Mouse (Mus musculus) cerebellum, adult 2 months (tissue): Measurements from ENCODE around the gene Abcg1.

Experiments
- CTCF ChIP-seq: fragments of 200-500 bp; IDR thresholded peaks from 2 replicates; pipeline ENCODE4 v1.5.1; 2011; ENCODE audit warnings: low read depth, mild to moderate bottlenecking, control low read depth, low read length, moderate library complexity, borderline replicate concordance; ENCODE audit not compliant: insufficient read depth
- POLR2A ChIP-seq: fragments of 200-500 bp; IDR thresholded peaks from 2 replicates; pipeline ENCODE4 v1.6.1; 2011; ENCODE audit warnings: low read length, control low read depth, borderline replicate concordance; ENCODE audit not compliant: insufficient read depth

DNA sequence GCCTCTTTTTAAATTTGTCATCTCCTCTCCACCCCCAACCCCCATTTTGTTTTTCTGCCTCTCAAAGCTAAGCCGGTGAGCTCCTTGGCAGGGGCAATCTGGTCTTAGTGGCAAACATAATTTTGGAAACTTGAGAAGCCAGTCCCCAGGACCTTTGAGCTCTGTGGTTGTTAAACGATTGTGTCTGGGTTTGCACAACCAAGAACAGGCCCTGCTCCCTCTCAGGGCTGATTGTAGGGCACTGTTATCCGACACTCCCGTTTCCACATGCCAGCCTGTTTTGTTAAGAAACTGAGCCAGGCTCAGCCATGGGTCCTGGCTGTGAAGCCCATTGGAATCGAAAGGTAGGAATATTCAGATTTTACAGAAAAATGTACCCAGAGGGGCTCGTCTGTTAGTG, 8.6 kb downstream of the Abcg1 start:
- TF ChIP-seq POLR2A (no peak), CTCF (no peak)
